22 mouse cellular contexts compared by ENCODE assay signal in the genomic region with DNA sequence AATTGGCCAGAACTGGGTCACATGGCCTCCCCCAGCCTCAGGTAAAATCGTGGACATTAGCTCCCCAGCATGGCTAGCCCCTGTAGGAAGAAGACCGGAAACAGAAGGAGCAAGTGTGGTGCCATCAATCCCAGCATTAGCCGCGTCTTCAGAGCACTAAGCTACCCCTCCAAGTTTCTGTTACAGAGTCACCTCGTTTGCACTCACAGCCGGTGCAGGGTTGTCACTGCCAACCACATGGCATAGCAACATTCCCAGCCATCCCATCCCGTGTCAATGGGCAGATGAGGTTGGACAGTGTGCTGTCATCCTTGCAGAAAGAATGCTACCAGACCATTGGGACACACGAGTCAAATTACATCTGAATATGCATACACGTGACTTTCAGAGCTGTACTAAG. TPM values are rescaled to one million over a fixed set of nuclear protein-coding genes. Genes with fewer than 3 reads are reported as not detected.
DNase-seq lines count a peak whose midpoint lies in the region; ATAC-seq and TF ChIP-seq lines count a peak whose summit lies in the region.
"Had no signal": no experiment of that assay in that cellular context is flagged by ENCODE, and none has a peak within 500 bp of the region (broad histone marks: within the 10 kb centered on the region; RNA-seq: fewer than 3 reads in every experiment).

No protein-coding gene starts in this region.

- no peak for ATAC-seq in CD4-positive, CD25-positive, alpha-beta regulatory T cell, adult 4 months
- ATAC-seq: forebrain, embryonic 15.5 days; Patski had no signal

- H3K4me3 ChIP-seq in gastrocnemius, adult 2 months: peak overlapping the region; percentile 4; the same call in 1 of the 2 replicates
- H3K4me3 ChIP-seq: embryonic facial prominence, embryonic 10.5 days; embryonic facial prominence, embryonic 13.5 days; erythroblast, embryonic 14.5 days; forebrain, embryonic 12.5 days; forebrain, embryonic 15.5 days; hindbrain, embryonic 12.5 days; hindbrain, embryonic 15.5 days had no signal

- no peak overlapping the region for H3K27ac ChIP-seq in gastrocnemius, adult 2 months
- H3K27ac ChIP-seq: embryonic facial prominence, embryonic 10.5 days; embryonic facial prominence, embryonic 13.5 days; forebrain, embryonic 12.5 days; forebrain, embryonic 15.5 days; hindbrain, embryonic 12.5 days; hindbrain, embryonic 15.5 days had no signal

- intact Hi-C loops in gastrocnemius, adult 2 months (cut with DNase I): no loop called here
- intact Hi-C loops in left cerebral cortex, postnatal 4 days (cut with DNase I): no loop called here

- no peak for TF ChIP-seq CTCF in gastrocnemius, adult 2 months (IDR thresholded peaks at IDR 0.05)

- DNase-seq in gastrocnemius, adult 2 months: no peak
- DNase-seq in gastrocnemius, adult 18-20 months (ENCODE audit: low spot score): no peak
- peak; percentile 30 for DNase-seq in left cerebral cortex, postnatal 4 days
- no peak for DNase-seq in left cerebral cortex, adult 18-20 months (ENCODE audit: low spot score in 2 of 2)
- peak; percentile 71 for DNase-seq in Muller cell, postnatal 12 days (ENCODE audit: inconsistent ontology term)
- DNase-seq in retina, embryonic 14.5 days (ENCODE audit: low spot score): peak; percentile 35
- DNase-seq: adrenal gland, postnatal 14 days; cerebellum, adult 11 months; cerebellum, adult 2 months; cerebellum, postnatal 25 days; embryo, embryonic 11 days; gastrocnemius, postnatal 14 days; heart, adult 11 months had no signal

RNA-seq across cellular contexts. Expression of gene Ctdspl, which starts 4.4 kb away (rescaled TPM):
- total RNA-seq in gastrocnemius, adult 2 months (2021): 1 to 10 TPM; 3.5 to 5.9 TPM
- total RNA-seq in gastrocnemius, adult 18-20 months (2021): 1 to 10 TPM; 3.0 to 3.7 TPM
- 10 to 100 TPM; 18.3 to 19.6 TPM for total RNA-seq in left cerebral cortex, postnatal 4 days (2021)
- 10 to 100 TPM; 34.4 to 35.5 TPM for total RNA-seq in left cerebral cortex, adult 18-20 months (2021)
- polyA plus RNA-seq in CD4-positive, CD25-positive, alpha-beta regulatory T cell, adult 4 months (2017; shearing (Covaris generic)): under 1 TPM; 0.62 to 0.75 TPM

Comparison
In these comparisons a context has a peak if more than half of its experiments do, and no peak if none do; other contexts are left out.
1. DNase-seq: peak in left cerebral cortex, postnatal 4 days (single experiment), Muller cell, postnatal 12 days (single experiment) and retina, embryonic 14.5 days (single experiment); none in gastrocnemius, adult 2 months (single experiment), gastrocnemius, adult 18-20 months (single experiment) and left cerebral cortex, adult 18-20 months (0 of 2).